Mouse (Mus musculus) cerebellum, adult (tissue): Measurements from ENCODE around the gene Map7.

ENCODE experiments used
- ATAC-seq: cut with Nextera tagmentation; 2 replicates; pipeline ENCODE4 v1.9.2; 2017; ENCODE audit warnings: mild to moderate bottlenecking, moderate library complexity, mixed read lengths; ENCODE audit not compliant: insufficient number of reproducible peaks, low FRiP score, low TSS enrichment

Gene Map7

GRCm38 (mm10) chr10:20268945-20269344, 120.7 kb downstream of the Map7 start:
- ATAC-seq: no peak

DNA sequence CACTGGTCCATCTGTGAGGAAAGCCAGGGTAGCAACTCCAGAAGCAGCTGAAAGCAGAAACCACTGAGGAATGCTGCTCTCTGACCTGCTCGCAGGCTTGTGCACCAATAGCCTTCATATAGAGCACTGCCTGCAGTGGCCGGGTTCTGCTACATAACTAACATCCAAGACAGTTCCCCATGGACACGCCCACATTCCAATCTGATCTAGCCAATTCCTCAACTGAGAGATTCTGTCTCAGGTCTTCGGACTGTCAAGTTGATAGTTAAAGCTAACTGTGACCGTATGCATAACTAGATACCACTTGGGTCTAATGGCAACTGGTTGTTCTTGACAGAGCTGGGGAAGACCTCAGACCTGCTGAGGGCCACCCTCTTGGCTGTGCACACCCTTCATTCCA, 124.1 kb downstream of the Map7 start:
- ATAC-seq: no peak

GRCm38 (mm10) chr10:20273278-20273677, 125.0 kb downstream of the Map7 start:
- no peak for ATAC-seq

DNA sequence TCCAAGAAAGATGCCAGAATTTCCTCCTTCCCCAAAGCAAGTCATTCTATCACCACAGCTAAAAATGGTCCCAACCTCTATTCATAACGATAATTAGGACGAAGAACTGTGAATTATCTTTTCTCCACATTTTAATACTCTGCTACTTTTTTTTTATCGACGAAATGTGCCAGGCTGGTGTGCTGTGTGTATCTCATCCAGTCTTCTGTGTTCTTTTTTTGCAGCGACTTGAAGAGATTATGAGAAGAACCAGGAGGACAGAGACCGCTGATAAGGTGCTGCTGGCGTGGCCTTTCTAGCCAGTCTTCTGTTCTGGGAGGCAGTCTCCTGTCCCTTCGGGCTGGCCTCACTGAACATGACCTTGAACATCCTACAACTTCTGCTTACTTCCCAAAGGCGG, 125.8 kb downstream of the Map7 start:
- no peak for ATAC-seq

DNA sequence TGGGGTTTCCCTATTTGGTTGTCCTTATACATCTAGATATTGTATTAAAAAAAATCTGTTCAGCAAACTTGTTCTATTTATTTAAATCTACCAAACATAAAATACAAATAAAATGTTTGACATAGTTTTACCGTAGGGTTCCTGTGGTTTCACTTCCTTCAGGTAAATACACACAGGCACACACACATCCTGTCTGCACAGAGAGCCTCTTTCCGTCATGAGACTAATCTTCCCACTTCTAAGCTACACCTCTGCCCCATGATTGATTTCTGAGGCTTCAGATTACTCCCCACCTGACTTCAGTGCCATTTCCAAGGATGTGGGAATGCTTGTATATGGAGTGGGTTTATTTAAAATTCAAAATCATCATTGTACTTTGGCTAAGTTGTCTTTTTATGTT, 133.2 kb downstream of the Map7 start:
- ATAC-seq: no peak

- ATAC-seq: peak; percentile 71
These were observed 137.2 kb downstream of the Map7 start for GRCm38 (mm10) chr10:20285289-20285975.

DNA sequence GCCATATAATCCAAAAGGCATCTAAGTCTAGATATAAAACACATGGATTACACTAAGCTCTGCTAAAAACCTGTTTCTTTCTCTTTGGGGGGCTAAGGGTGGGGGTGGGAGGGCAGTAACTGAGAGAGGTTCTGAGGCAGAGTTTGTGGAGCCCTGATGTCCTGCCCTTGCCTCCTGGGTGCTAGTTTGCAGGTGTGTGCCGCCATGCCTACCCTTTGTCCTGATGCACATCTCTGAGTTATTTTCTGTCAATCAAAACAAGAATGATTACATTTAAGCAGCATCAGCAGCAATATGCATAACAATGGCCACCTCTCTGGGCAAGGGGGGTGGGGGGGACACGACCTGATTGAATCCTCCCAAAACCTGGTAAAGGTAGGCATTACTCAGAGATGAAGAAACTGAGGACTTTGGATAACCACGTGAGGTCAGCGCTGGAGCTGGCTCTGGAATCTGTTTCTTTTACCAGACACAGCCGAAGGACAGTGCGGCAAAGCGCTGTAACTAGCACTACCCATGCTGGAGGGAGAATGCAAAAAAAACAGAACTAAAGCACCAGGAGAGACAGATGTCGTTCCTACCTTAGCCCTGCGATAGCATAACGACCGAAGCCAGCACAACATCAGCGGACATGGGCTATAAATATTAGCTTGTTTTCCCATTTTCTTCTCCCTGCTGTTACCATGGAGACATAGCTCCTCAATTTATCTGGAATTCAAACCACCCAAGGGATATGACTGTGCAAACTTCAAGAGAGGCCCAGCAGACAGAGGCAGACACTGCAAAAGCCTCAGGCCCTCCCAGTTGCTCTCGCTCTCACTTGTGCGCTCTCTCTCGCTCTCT, 137.9 kb downstream of the Map7 start:
- ATAC-seq: no peak

GRCm38 (mm10) chr10:20287369-20287768, 139.1 kb downstream of the Map7 start:
- ATAC-seq: no peak

DNA sequence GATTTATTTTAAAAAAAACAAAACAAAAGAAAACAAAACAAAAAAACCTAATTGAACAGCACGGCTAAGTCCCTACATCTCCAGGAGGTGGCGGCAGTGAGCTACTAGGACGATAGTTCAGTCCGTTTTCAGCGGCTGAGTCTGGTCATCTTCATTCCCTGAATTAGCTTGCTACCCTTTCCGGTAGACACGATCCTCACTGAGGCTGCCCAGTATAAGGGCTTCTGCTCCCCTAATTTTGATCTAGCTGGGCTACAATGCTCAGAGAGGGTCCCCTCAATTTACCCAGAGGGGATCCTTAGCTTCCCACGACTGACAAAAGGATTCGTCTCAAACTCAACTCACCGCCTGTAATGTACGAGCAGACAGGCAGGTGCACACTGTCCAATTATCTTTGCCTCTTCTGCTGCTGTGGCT, 142.2 kb downstream of the Map7 start:
- ATAC-seq: peak; percentile 86

GRCm38 (mm10) chr10:20295961-20296360, 147.7 kb downstream of the Map7 start:
- no peak for ATAC-seq

- no peak for ATAC-seq
These were observed 150.1 kb downstream of the Map7 start for GRCm38 (mm10) chr10:20298152-20298920.

DNA sequence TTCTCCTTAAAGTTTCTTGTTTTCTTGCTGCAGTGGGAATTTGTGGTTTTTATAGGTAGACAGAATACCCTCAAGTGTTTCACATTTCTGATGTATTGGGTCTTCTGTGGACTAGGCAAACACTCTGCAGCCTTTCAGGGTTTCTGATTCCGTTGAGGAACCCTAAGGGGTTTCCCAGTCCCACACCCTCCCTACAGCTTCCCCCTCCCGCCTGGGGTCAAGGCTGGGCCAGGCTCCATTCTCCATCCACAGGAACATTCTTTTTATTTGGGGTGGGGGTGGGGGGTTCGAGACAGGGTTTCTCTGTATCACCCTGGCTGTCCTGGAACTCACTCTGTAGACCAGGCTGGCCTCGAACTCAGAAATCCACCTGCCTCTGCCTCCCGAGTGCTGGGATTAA, 150.8 kb downstream of the Map7 start:
- no peak for ATAC-seq

- ATAC-seq: no peak; the same call in 1 of the 2 replicates
These were observed 162.9 kb downstream of the Map7 start for GRCm38 (mm10) chr10:20310969-20311769.

- ATAC-seq: peak; percentile 95
These were observed 163.9 kb downstream of the Map7 start, which contains the start of gene Bclaf1 for GRCm38 (mm10) chr10:20311918-20312735. TSS of gene Bclaf1 (plus strand) at chr10:20312469.

GRCm38 (mm10) chr10:20312736-20313301, 164.5 kb downstream of the Map7 start:
- ATAC-seq: peak; percentile 70

DNA sequence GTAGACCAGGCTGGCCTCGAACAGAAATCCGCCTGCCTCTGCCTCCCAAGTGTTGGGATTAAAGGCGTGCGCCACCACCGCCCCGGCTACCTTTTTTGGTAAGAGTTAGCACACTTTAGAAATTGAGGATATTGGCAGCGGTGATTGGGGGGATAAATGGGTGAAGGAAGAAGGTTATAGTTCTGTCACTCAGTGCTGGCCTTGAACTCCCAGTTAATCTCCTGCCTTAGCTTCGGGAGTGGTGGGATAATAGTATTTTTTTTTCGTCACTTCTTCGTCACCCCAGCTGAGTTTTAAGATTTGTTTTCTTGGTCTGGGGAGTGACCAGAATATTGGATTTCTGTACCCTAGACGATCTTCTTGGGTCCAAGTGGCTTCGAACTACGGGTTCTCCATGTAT, 165.2 kb downstream of the Map7 start:
- ATAC-seq: no peak

GRCm38 (mm10) chr10:20313941-20314340, 165.7 kb downstream of the Map7 start:
- no peak for ATAC-seq

DNA sequence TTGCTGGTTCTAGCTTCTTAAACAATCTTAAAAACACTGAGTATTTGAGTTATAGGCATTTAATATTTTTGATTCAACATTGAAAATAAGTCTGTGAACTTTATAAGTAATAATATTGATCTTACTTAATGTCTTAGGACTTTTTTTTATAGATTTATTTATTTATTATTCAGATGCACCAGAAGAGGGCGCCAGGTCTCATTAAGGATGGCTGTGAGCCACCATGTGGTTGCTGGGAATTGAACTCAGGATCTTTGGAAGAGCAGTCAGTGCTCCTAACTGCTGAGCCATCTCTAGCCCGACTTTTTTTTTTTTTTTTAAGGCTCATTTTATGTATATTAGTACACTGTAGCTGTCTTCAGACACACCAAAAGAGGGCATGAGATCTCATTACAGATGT, 166.5 kb downstream of the Map7 start:
- ATAC-seq: no peak

DNA sequence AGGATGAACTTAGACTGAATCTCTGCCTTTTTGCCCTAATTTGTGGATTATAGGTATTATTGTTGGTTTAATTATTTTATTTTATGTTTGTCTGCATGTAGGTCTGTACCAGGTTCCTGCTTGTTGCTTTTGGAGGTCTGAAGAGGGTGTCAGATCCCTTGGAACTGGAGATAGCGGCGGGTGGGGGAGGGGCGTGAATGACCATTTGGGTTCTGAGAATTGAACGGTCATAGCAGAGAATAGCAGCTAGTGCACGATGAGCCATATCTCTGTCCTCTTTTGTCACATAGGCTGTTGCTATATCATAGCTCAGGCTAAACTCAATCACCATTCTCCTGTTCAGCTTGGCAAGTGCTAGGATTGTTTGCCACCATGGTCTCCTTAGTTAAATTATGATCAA, 169.2 kb downstream of the Map7 start:
- no peak for ATAC-seq
